Mouse (Mus musculus) kidney, adult 2 months (tissue): ENCODE measurements at regions not wholly inside any gene's neighbourhood (a gene's known extent, or its start where the extent isn't known, plus 50 kb on each side); places are given as distances from the start of the nearest gene placed in this dataset.

Experiments
- DNase-seq: peaks from one replicate; pipeline ENCODE4 v3.0.0; 2021
- H3K27ac ChIP-seq: fragments of 200-500 bp; 2 replicates; pipeline ENCODE4 v1.5.1; 2012; ENCODE audit warnings: low read depth, low read length, control low read depth, inconsistent platforms; ENCODE audit not compliant: insufficient read depth
- H3K27me3 ChIP-seq: fragments of 200-500 bp; replicated peaks from 2 replicates; pipeline ENCODE4 v1.6.1; 2012; ENCODE audit warnings: mild to moderate bottlenecking, moderate library complexity, low read length, inconsistent platforms; ENCODE audit not compliant: control insufficient read depth, insufficient read depth
- H3K36me3 ChIP-seq: fragments of 200-500 bp; 2 replicates; pipeline ENCODE4 v1.6.1; 2012; ENCODE audit warnings: mild to moderate bottlenecking, moderate library complexity, low read length, inconsistent platforms; ENCODE audit not compliant: control insufficient read depth, insufficient read depth
- H3K4me1 ChIP-seq: fragments of 200-500 bp; 2 replicates; pipeline ENCODE4 v1.6.1; 2011; ENCODE audit warnings: low read length; ENCODE audit not compliant: control insufficient read depth, insufficient read depth
- H3K4me3 ChIP-seq: fragments of 200-500 bp; 2 replicates; pipeline ENCODE4 v1.5.1; 2011; ENCODE audit warnings: mild to moderate bottlenecking, low read depth, low read length, control low read depth; ENCODE audit not compliant: insufficient read depth
- CTCF ChIP-seq: fragments of 200-500 bp; conservative IDR thresholded peaks from 2 replicates; pipeline ENCODE4 v1.5.1; 2011; ENCODE audit warnings: low read depth, mild to moderate bottlenecking, control low read depth, low read length, moderate library complexity, mixed read lengths; ENCODE audit not compliant: insufficient read depth, insufficient read length
- POLR2A ChIP-seq: fragments of 200-500 bp; IDR thresholded peaks from one replicate; pipeline ENCODE4 v1.6.1; 2011; ENCODE audit warnings: low read depth, low read length, control low read depth
- WGBS: fragments of 180-500 bp; shearing (Covaris S2); methylation state at CpG from one replicate; pipeline ENCODE4 v1.1.7; 2018; 5-methylcytosine and 5-hydroxymethylcytosine counted together

DNA sequence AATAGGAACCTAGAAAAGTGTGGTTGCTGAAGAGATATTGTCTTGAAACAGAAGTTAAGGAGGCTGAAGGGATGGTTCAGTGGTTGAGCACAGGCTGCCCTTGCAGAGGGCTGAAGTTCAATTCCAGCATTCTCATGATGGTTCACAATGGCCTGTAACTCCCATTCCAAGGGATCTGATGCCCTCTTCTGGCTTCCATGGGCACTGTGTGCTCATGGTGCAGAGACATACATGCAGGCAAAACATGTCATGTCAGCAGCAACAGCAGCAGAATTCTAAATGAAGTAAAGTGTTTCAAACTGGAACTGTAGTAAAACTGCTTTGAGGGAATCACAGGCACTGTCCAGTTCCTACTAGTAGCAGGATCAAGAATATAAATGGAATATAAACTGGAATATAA is 162.7 kb upstream of the Zpld1 start:
- DNase-seq = peak; percentile 46
- H3K27ac ChIP-seq = no peak overlapping the region
- no peaks in the 10 kb centered on the region for H3K4me1 ChIP-seq
- H3K36me3 ChIP-seq = no peaks in the 10 kb centered on the region
- H3K27me3 ChIP-seq = no peaks in the 10 kb centered on the region
- TF ChIP-seq CTCF (peak; percentile 70), POLR2A (no peak)
- H3K4me3 ChIP-seq = no peak overlapping the region

DNA sequence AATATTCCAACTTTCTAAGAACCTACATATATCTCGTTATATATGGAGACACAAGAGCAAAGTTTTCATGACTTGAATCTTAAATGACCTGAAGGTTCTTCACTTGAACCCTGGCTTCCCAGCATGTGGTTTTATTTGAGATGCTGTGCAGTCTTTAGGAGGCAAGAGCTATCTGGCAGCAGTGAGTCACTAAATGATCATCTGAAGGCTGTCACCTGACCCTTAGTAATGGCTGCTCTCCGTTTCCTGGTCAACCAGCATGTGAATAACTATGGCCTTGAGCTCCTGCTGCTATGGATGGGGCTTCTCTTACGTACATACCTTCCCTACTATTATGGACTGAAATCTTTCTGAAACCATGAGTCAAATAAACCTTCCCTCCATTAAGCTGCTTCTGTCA is 149.8 kb upstream of the Zpld1 start:
- H3K36me3 ChIP-seq = no peaks in the 10 kb centered on the region
- no peak for DNase-seq
- 82% methylated on average over 3 of the region's 3 CpGs for WGBS
- H3K27ac ChIP-seq = no peak overlapping the region
- H3K27me3 ChIP-seq = no peaks in the 10 kb centered on the region
- H3K4me3 ChIP-seq = no peak overlapping the region
- no peaks in the 10 kb centered on the region for H3K4me1 ChIP-seq
- TF ChIP-seq POLR2A (no peak), CTCF (no peak)

DNA sequence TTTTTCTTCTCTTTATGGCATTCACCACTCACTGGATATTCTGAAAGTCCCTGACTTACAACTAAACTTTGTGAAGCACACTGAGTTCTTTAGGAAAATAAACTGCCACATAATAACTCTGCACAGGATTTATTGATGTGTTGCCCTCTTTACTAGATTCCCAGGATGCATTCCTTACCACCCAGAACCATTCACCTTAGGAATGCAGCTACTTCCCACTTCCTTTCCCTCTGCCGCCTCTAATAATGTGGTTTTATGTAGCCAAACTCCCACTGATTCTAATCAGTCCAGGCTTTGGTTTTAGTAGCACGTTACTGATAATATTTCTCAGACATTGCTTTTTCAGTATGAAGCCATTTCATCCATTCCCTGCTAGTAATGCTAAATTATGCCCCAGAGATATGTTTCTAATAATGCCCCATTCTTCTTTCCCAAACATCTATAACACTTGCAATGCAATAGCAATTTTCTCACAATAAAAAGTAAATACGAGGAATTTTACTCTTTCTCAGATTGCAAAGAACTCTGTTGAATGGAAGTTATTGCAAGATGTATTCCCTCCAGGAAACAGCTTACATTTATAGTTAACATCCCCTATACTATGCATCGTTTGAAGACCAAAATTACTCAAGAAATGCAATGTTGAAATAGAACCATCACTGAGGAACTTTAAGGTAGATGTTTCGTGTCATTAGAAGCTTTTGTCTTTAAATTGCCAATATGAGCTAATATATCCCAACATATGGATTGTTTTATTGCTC is 145.2 kb upstream of the Zpld1 start:
- 68% methylated on average over 5 of the region's 5 CpGs for WGBS
- no peaks in the 10 kb centered on the region for H3K27me3 ChIP-seq
- no peak for DNase-seq
- TF ChIP-seq CTCF = no peak
- TF ChIP-seq POLR2A = no peak
- no peak overlapping the region for H3K4me3 ChIP-seq
- H3K4me1 ChIP-seq = no peaks in the 10 kb centered on the region
- no peaks in the 10 kb centered on the region for H3K36me3 ChIP-seq
- no peak overlapping the region for H3K27ac ChIP-seq

DNA sequence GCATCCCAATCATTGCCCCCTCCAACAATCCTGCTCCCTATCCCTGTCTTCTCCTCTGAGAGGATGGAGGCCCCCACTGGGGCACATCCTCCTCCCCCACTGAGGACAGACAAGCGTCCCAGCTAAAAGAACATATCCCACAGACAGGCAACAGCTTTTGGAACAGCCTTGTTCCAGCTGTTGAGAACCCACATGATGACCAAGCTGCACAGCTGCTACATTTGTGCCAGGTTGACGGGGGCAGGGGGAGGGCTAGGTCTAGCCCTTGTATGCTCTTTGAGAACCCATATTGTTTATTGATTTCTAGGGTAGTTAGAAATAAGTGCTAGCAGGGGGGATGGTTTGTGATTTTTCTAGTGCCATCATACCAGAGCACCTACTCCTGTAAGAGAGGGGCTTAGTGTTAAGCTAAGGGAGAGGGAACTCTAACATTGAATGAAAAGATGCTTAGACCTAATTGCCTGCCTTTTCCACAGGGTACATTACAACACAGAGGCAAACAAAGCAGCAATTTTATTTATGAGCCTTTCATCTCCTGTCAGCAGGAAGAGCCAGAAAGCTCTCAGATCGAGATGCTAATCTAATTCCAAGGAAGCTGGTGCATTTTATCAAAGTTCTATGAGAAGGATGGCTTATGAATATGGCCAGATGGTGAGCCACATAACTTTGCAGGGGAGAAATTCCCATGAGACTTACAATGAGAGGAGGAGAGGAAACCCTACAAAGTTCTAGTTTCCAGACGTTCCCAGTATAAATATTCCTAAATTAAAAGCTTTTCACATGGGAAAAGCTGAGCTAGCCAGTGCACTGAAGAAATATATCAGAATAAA is 137.6 kb upstream of the Zpld1 start:
- Histone ChIP-seq H3K27ac (no peak overlapping the region), H3K36me3 (no peaks in the 10 kb centered on the region), H3K4me3 (no peak overlapping the region), H3K27me3 (no peaks in the 10 kb centered on the region), H3K4me1 (no peaks in the 10 kb centered on the region)
- DNase-seq = no peak
- TF ChIP-seq POLR2A (no peak), CTCF (no peak)
- WGBS = 58% methylated on average over 4 of the region's 4 CpGs

DNA sequence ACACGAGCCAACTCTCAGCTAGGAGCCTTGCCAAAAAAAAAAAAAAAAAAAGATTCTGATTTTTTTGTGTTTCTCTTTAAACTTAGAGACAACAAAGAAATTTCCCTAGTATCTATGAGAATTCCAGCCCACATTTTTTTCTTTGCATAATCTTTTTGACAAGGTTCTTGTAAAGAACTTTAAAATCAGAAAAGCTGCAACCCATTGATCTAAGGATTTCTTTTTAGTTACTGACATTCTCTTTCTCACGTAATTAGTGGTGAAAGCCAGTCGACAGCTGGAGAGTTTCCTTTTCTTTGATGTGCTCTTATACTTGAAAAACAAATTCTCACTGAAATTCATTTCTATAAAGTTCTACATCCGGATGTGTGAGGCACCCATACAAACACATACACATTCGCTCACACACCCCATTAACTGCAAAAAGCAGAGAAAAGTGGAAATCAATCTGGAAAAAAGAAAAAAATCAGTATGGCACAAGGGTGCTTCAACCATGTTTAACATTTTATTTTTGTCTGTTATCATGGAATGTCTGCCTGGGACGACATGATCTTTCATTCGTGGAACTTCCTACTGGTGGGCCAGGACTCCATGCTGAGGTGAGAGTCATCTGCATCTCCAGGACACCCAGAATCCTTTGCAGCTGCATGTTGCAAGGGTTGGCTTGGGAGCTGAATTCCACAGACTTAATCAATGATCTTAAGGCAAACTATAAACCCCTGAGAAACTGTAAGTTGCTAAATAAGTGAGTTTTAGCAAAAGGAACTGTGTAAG is 124.0 kb upstream of the Zpld1 start:
- no peak overlapping the region for H3K4me3 ChIP-seq
- TF ChIP-seq CTCF (no peak), POLR2A (no peak)
- no peaks in the 10 kb centered on the region for H3K4me1 ChIP-seq
- no peaks in the 10 kb centered on the region for H3K27me3 ChIP-seq
- H3K36me3 ChIP-seq = no peaks in the 10 kb centered on the region
- no peak overlapping the region for H3K27ac ChIP-seq
- no peak for DNase-seq
- 47% methylated on average over 7 of the region's 7 CpGs for WGBS

DNA sequence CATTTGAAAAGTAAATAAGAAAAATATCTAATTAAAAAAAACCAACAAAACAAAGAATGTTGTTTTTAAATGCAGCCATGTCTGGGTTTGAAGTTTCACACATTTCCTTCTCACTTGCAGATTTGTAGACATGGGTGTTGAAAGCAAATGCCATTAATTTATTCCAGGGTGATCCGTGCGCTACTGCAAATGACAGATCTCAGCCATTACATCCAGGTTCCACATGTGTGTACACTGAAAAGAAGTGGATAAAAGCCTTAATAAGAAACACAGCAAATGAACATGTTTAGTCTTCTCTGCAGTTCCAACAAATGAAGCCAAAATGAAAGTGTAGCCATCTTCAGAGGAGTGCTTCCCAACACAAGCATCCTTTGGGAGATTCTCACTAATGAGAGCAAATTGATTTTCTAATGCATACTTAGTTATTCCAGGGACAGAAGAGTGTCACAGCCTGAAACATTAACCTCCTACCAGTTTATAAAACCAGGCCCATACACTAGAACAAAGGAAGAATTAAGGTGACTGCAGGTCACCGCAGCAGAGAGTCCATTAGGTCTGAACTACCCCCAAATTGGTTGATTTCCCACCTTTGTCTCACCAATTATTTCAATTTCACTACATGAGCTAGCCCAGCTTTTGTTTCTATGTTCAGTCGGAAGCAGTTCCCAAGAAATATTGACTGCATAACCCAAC is 123.2 kb upstream of the Zpld1 start:
- no peak for TF ChIP-seq CTCF
- TF ChIP-seq POLR2A = no peak
- Histone ChIP-seq H3K27me3 (no peaks in the 10 kb centered on the region), H3K4me3 (no peak overlapping the region), H3K4me1 (no peaks in the 10 kb centered on the region), H3K27ac (no peak overlapping the region), H3K36me3 (no peaks in the 10 kb centered on the region)
- no peak for DNase-seq
- 76% methylated on average over 4 of the region's 4 CpGs for WGBS

DNA sequence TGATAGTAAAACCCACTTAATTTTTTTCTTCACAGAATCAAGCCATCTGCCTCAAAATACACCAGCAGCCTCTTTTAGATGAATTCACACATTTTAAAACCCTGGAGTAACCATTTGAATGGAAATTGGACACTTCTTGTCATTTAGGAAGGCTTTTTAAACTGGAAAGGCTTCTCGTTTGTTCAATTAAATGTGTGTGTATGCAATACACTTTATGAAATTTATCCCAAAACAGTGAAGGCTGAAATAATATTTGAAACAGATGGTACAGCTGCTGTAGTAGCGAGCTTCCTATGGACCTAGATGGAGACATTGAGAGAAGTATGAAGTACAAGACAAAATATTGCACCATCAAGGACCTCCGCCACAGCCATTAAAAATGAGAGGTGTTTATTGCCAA is 121.1 kb upstream of the Zpld1 start:
- Histone ChIP-seq H3K36me3 (no peaks in the 10 kb centered on the region), H3K27ac (no peak overlapping the region), H3K4me3 (no peak overlapping the region), H3K27me3 (no peaks in the 10 kb centered on the region), H3K4me1 (no peaks in the 10 kb centered on the region)
- TF ChIP-seq CTCF (no peak), POLR2A (no peak)
- WGBS = 91% methylated on average over 3 of the region's 3 CpGs
- no peak for DNase-seq
